Mouse (Mus musculus) mature B cell (primary cell): ENCODE results near the gene Senp6.
"Not testable (repeated sequence)": the region's sequence is repeated elsewhere in the genome, so short reads cannot be mapped to it uniquely, and the experiment has no call there.

Experiments used
- in situ Hi-C: fragments of 300-500 bp; cut with MboI; formaldehyde crosslinking; loops from 2 replicates; pipeline ENCODE4 v1.14.3; 2019

Gene Senp6

DNA sequence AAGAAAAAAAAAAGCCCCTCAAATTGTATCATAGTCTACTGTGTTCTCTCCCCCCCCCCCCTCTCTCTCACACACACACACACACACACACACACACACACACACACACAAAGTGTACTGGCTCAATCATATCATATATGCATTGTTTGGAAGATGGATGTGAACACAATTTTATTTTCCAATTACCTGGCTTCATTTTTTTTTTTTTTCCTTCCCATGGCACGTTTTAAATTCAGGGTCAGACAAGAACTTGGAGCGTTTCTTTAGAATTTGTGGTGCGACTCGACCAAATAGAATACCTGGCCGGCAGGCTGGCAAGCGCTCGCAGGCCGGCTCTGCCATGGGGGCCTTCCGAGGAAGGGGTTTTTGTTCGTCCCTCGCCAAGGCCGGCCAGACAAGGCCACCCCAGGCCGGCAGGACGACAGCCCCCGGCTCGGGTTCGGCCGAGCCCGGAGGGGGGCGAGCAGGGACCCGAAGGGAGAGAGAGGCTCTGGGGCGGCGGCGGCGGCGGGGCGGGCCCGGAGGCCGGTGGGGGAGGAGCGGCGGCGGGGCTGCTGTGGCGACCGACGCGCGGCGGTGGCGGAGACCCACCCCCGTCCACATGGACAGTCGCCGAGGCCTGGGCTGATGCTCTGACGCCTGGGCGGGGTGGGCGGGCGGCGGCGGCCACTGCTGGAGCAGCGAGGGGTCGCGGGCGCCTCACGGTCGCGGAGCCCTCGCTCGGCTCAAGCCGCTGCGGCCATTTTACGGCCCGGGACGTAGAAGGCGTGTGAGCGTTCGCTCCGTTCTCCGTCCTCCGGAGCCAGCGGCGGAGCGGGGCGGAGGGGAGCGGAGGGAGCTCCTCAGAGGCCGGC, at the start of gene Senp6:
Gene Senp6 (plus strand): TSS at position 537 of the 854 bp plus-strand sequence.
- in situ Hi-C loops = no loop called here

GRCm38 (mm10) chr9:80020429-80020828, 46.3 kb upstream of the Senp6 start:
- in situ Hi-C loops = no loop called here

DNA sequence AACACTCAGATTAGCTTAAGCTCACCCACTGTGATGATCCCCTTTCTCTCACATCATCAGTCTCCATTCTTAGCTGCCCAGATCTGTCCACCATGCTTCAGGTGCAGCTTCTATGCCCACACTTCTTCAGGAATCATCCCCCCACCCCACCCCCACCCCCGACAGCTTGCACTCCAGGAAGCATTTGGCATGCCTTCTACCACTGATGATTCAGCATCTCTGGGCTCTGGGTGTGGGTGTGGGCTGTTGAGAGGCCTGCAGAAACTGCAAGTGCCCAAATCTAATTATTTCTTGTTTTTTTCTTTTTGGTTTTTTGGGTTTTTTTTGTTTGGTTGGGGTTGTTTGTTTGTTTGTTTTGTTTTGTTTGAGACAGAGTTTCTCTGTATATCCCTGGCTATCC, 45.1 kb upstream of the Senp6 start:
- in situ Hi-C loops = no loop called here

DNA sequence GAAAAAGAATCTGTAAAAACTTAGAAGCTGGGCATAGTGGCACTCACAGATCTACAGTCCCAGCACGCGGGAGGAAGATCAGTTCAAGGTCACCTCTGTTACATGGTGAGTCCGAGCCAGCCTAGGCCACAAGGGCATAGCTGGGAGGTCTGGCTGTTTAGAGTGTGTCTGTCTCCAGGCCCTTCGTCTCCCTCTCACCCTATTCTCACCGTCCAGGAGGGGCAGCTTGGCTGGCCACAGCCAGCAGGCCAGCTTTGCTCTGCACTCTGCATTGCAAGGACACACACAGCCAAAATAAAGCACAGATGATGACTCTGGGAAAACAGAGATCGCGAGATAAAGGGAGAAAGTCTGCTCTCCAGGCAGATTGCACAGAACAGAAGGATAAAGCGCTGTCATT, 43.9 kb upstream of the Senp6 start:
- in situ Hi-C loops = no loop called here

DNA sequence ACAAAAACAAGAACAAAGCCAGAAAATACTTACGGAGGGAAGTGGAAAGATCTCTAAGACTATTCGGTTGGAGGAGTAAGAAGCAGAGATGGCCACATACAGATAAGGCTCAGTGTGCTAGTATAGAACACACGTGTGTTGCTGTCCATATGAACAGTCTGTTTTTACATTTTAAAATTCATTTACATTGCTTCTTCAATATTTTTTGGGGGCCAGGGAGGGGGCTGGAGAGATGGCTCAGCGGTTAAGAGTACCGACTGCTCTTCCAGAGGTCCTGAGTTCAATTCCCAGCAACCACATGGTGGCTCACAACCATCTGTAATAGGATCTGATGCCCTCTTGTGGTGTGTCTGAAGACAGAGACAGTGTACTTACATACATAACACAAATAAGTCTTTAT, 41.4 kb upstream of the Senp6 start:
- in situ Hi-C loops = not testable (repeated sequence)

DNA sequence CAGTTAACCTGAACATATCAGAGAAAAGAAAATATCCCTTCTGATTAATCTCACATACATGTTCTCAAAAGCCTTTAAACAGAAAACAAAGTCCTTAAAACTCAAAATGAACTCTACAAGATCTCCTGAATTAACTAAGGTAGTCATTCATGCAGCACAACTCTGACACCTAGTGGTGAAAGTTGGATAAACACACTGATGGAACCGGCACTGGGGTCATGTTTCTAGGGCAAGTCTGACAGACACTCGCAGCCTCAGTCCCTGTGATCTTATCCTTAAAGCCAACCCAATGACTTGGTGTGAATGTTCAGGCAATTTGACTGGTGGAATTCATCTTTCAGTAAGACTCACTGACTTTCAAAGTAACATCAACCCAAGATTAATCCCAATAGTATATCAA, 40.7 kb upstream of the Senp6 start:
- in situ Hi-C loops = no loop called here

GRCm38 (mm10) chr9:80026581-80027021, 40.1 kb upstream of the Senp6 start:
- in situ Hi-C loops = no loop called here

DNA sequence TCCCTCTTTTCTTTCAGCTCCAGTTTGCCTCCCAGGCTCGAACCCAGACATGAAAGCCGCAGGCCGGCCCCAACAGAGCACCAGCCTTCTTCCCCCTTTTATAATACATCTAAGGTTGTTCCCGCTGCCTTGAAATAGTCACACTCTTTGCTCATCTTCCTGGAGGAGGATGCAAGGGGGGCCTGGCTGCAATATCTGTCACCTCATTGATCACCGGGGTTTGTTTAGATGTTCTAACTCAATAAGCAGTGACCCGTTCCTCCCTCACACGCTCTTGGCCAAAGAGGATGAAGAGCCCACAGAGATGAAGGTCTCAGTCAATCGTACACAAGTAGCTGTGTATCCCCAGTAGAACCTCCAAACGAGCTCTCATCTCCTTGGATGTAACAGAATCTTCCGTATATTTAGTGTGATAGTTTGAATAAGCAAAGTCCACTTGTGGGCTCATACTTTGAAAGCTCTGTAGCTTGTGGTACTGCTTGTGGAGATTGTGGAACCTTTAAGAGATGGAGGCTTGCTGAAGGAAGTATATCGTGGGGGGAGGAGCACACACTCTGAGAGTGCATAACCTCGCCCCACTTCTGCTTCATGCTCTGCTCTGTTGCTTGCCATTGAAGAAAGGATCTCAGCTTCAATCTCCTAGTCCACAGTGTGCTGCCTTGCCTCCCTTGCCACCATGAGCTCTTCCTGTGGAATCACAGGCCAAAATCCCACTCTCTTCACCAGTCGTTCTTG, 29.3 kb upstream of the Senp6 start:
- in situ Hi-C loops = no loop called here

DNA sequence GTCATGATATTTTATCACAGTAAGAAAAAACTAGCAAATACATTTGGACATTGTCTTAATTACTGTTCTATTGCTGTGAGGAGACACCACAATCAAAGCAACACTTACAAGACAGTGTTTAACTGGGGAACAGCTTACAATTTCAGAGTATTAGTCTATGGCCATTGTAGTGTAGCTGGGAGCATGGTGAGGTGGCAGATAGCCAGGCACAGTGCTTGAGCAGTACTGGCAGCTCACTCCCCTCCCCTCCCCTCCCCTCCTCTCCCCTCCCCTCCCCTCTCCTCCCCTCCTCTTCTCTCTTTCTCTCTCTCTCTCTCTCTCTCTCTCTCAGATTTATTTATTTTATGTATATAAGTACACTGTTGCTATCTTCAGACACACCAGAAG, 28.7 kb upstream of the Senp6 start:
- in situ Hi-C loops = no loop called here

- in situ Hi-C loops = no loop called here
These were observed 27.3 kb upstream of the Senp6 start for GRCm38 (mm10) chr9:80039296-80039815.

GRCm38 (mm10) chr9:80044301-80044700, 22.4 kb upstream of the Senp6 start:
- in situ Hi-C loops = not testable (repeated sequence)

DNA sequence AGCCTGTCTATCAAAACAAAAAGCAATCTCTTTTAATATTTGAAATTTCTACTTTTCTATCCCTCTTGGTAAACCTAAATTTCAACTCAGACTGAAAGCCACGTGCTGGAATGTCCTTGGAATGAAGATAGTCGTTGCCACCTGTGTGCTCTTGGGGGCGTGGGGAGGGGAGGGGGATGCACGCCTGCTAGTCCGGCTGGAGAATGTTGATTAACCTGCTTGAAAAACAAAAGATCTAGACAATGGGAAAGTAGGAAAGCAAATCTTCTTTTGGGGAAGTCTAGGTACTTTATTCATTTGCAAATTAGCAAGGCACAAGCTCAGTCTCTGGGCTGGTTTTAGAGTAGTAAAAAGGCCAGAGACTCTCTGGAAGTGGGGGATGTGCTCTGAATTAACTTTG, 17.4 kb upstream of the Senp6 start:
- in situ Hi-C loops = not testable (repeated sequence)

GRCm38 (mm10) chr9:80052951-80053350, 13.8 kb upstream of the Senp6 start:
- in situ Hi-C loops = no loop called here

GRCm38 (mm10) chr9:80057690-80058089, 9.0 kb upstream of the Senp6 start:
- in situ Hi-C loops = no loop called here

GRCm38 (mm10) chr9:80065495-80065894, 1.2 kb upstream of the Senp6 start:
- in situ Hi-C loops = not testable (repeated sequence)

DNA sequence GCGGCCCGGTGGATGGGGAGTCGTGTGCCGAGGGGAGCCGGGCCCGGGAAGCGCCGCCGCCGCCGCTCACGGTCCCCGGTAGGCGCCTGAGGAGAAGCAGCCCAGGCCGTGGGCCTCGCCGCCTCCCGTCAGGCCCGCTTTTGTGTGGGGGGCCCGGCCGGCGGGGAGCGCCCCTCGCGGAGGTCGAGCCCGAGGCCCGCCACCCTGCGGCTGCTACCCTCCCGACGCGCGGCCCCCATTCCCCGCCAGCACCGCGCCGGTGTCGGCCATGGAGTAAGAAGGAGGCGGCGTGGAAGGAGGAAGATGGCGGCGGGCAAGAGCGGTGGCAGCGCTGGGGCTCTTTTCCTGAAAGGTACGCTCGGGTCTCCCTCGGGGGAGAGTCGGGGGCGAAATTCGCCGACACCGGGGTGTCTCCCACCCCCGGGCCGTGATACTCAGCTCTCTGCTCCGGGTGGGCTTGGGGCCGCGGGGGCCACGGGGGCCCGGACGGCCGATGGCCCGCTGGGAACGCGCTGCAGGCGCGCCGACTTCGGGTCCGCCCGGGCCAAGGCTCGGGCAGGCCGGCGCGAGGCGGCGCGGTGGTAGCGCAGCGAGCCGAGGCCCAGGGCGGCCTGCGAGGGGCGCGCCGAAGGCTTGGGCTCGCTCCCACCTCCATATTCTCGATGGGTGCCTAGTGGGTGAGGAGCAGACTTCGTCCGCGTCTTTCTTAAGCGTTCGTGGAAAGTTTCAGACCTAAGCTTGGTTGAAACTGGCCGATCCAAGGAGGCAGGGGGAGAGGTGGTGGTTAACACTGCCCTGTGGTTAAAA, 721 bp downstream of the Senp6 start:
- in situ Hi-C loops = no loop called here

GRCm38 (mm10) chr9:80068028-80068515, 1.4 kb downstream of the Senp6 start:
- in situ Hi-C loops = no loop called here

- in situ Hi-C loops = no loop called here
These were observed 2.1 kb downstream of the Senp6 start for GRCm38 (mm10) chr9:80068735-80069315.

DNA sequence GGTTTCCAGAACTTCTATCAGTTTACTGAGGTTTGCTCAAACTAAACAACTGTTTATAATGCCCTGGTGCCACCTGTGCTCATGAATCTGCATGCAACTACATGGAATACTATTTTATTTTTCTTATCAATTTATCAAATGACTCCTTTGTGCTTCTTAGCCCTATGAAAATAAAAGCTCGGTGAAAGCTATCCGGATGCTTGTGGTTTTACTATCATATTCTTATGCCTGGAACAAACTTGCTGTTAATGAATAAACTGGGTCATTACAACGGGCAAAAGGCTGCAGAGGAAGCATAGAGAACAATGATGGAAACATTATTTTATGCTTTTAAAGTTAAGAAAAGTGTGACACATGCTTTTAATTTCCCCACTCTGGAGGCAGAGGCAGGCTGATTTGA, 3.3 kb downstream of the Senp6 start:
- in situ Hi-C loops = no loop called here

GRCm38 (mm10) chr9:80071616-80072015, 4.9 kb downstream of the Senp6 start:
- in situ Hi-C loops = no loop called here

- in situ Hi-C loops = no loop called here
These were observed 7.4 kb downstream of the Senp6 start for GRCm38 (mm10) chr9:80074067-80074466.

GRCm38 (mm10) chr9:80074949-80075348, 8.2 kb downstream of the Senp6 start:
- in situ Hi-C loops = no loop called here
